Mouse (Mus musculus) heart, adult 2 months (tissue): ENCODE results near the gene Cd109. TPM values are rescaled to one million over a fixed set of nuclear protein-coding genes. Genes with fewer than 3 reads are reported as not detected.

Experiments
- DNase-seq, 2 experiments: peaks; one replicate each; pipeline ENCODE4 v3.0.0; 2021
- H3K27ac ChIP-seq: fragments of 200-600 bp; 2 replicates; pipeline ENCODE4 v1.8.1; 2022
- H3K27me3 ChIP-seq: fragments of 200-500 bp; 2 replicates; pipeline ENCODE4 v1.6.1; 2012; ENCODE audit warnings: mild to moderate bottlenecking, low read length, inconsistent platforms, mixed read lengths; ENCODE audit not compliant: control insufficient read depth, insufficient read depth
- H3K36me3 ChIP-seq: fragments of 200-500 bp; 2 replicates; pipeline ENCODE4 v1.6.1; 2012; ENCODE audit warnings: low read length, inconsistent platforms; ENCODE audit not compliant: control insufficient read depth, insufficient read depth
- H3K4me1 ChIP-seq: fragments of 200-500 bp; 2 replicates; pipeline ENCODE4 v1.6.1; 2011; ENCODE audit warnings: low read length; ENCODE audit not compliant: control insufficient read depth, insufficient read depth
- H3K4me3 ChIP-seq: fragments of 200-600 bp; 2 replicates; pipeline ENCODE4 v1.8.1; 2022
- H3K79me2 ChIP-seq: fragments of 200-500 bp; replicated peaks from 2 replicates; pipeline ENCODE4 v1.6.1; 2012; ENCODE audit warnings: mild to moderate bottlenecking, inconsistent platforms, low read length, moderate library complexity, mixed read lengths; ENCODE audit not compliant: control insufficient read depth, insufficient read depth
- H3K9ac ChIP-seq: fragments of 200-500 bp; 2 replicates; pipeline ENCODE4 v1.6.1; 2012; ENCODE audit warnings: low read depth, mild to moderate bottlenecking, control low read depth, inconsistent platforms, low read length, mixed read lengths
- CTCF ChIP-seq: fragments of 200-600 bp; IDR thresholded peaks from 2 replicates; pipeline ENCODE4 v1.8.1; 2022; ENCODE audit warnings: antibody characterized with exemption, mild to moderate bottlenecking, moderate library complexity
- EP300 ChIP-seq: fragments of 200-500 bp; IDR thresholded peaks from 2 replicates; pipeline ENCODE4 v1.6.1; 2011; ENCODE audit warnings: low read depth, low read length, control low read depth; ENCODE audit not compliant: insufficient read depth
- POLR2A ChIP-seq: fragments of 200-500 bp; IDR thresholded peaks from 2 replicates; pipeline ENCODE4 v1.6.1; 2011; ENCODE audit warnings: mild to moderate bottlenecking, low read depth, low read length, control low read depth; ENCODE audit not compliant: insufficient read depth
- WGBS: fragments of 180-500 bp; shearing (Covaris S2); methylation state at CpG from one replicate; pipeline ENCODE4 v1.1.7; 2018; 5-methylcytosine and 5-hydroxymethylcytosine counted together
- intact Hi-C: fragments of 180-260 bp; cut with DNase I; formaldehyde crosslinking; loops from one replicate; pipeline ENCODE4 v1.15.1; 2025
- polyA plus RNA-seq: library from polyadenylated mRNA; depleted of rRNA; stranded (reverse); fragments of >200 nt; gene quantifications from 2 replicates; pipeline ENCODE4 v1.2.3, GENCODE M21; 2012
- total RNA-seq, 2 experiments: library from RNA; stranded (reverse); gene quantifications; 2 replicates each; pipeline ENCODE4 v1.2.3; 2021

The Cd109 gene
- total and polyA plus RNA-seq, 3 experiments: 0.77 to 0.89 (median 0.88) TPM

- Histone ChIP-seq H3K4me3 (no peak overlapping the region), H3K27me3 (no peaks in the 10 kb centered on the region), H3K36me3 (no peaks in the 10 kb centered on the region), H3K79me2 (no peaks in the 10 kb centered on the region), H3K4me1 (no peaks in the 10 kb centered on the region), H3K27ac (no peak overlapping the region), H3K9ac (no peak overlapping the region)
- intact Hi-C loops: no loop called here
- no peak for DNase-seq
- TF ChIP-seq CTCF: no peak
- no peak for TF ChIP-seq EP300
- TF ChIP-seq POLR2A: no peak
- WGBS: 61% methylated on average over 10 of the region's 10 CpGs
Measured at GRCm38 (mm10) chr9:78623301-78623747, 8.0 kb downstream of the Cd109 start.

- Histone ChIP-seq H3K9ac (no peak overlapping the region), H3K4me1 (no peaks in the 10 kb centered on the region), H3K79me2 (no peaks in the 10 kb centered on the region), H3K27ac (no peak overlapping the region), H3K4me3 (no peak overlapping the region), H3K27me3 (no peaks in the 10 kb centered on the region), H3K36me3 (no peaks in the 10 kb centered on the region)
- TF ChIP-seq CTCF: peak; percentile 59
- TF ChIP-seq POLR2A: no peak
- TF ChIP-seq EP300: no peak
- 51% methylated on average over 6 of the region's 6 CpGs for WGBS
- intact Hi-C loops: loop anchor here (2.0 kb wide), 1 partner anchor 33 kb away; no protein-coding TSS in a partner anchor
- DNase-seq: no peak
Measured at GRCm38 (mm10) chr9:78629991-78630390, 14.6 kb downstream of the Cd109 start.

GRCm38 (mm10) chr9:78631755-78632434 is 16.5 kb downstream of the Cd109 start:
- intact Hi-C loops: loop anchor here (2.0 kb wide), 1 partner anchor 35 kb away; no protein-coding TSS in a partner anchor
- no peaks in the 10 kb centered on the region for H3K79me2 ChIP-seq
- no peak for DNase-seq
- H3K4me1 ChIP-seq: no peaks in the 10 kb centered on the region
- no peaks in the 10 kb centered on the region for H3K27me3 ChIP-seq
- no peak overlapping the region for H3K27ac ChIP-seq
- WGBS: 67% methylated on average over 6 of the region's 6 CpGs
- H3K4me3 ChIP-seq: no peak overlapping the region
- no peaks in the 10 kb centered on the region for H3K36me3 ChIP-seq
- TF ChIP-seq CTCF (no peak), POLR2A (no peak)
- no peak overlapping the region for H3K9ac ChIP-seq

DNA sequence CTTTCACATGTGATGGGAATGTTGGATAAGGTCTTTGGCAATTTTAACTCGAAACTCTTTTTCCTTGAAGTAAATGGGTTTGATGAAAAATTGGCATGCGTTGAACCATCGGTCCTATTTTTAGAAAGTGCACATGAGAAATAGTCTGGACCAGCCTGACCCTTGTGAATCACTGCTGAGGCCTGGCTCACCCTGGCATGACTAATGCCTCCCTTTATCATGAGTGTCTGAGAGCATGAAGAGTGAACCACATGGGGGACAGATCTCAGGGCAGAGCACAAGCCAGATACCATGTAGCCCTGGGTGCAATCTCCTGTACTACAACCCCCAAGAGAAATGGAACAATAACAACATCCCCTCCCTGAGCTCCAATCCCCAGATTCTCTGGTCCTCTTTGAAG is 18.6 kb downstream of the Cd109 start:
- Histone ChIP-seq H3K27me3 (no peaks in the 10 kb centered on the region), H3K79me2 (no peaks in the 10 kb centered on the region), H3K9ac (no peak overlapping the region), H3K4me3 (no peak overlapping the region), H3K36me3 (no peaks in the 10 kb centered on the region), H3K27ac (no peak overlapping the region), H3K4me1 (no peaks in the 10 kb centered on the region)
- DNase-seq: no peak
- intact Hi-C loops: no loop called here
- 61% methylated on average over 3 of the region's 3 CpGs for WGBS
- TF ChIP-seq POLR2A (no peak), EP300 (no peak), CTCF (no peak)

GRCm38 (mm10) chr9:78641386-78641785 is 26.0 kb downstream of the Cd109 start:
- Histone ChIP-seq H3K27ac (no peak overlapping the region), H3K9ac (no peak overlapping the region), H3K4me1 (no peaks in the 10 kb centered on the region), H3K36me3 (no peaks in the 10 kb centered on the region), H3K79me2 (no peaks in the 10 kb centered on the region), H3K4me3 (no peak overlapping the region), H3K27me3 (no peaks in the 10 kb centered on the region)
- no peak for TF ChIP-seq CTCF
- TF ChIP-seq POLR2A: no peak
- TF ChIP-seq EP300: no peak
- 82% methylated on average over 4 of the region's 4 CpGs for WGBS
- intact Hi-C loops: no loop called here
- DNase-seq: no peak

GRCm38 (mm10) chr9:78646008-78646777 is 30.8 kb downstream of the Cd109 start:
- DNase-seq: peak in 1 of 2 experiments; percentile 25
- intact Hi-C loops: loop anchor here (5.0 kb wide), 1 partner anchor 1071 kb away; the partner anchor contains the start of gene Col12a1
- Histone ChIP-seq H3K36me3 (no peaks in the 10 kb centered on the region), H3K9ac (no peak overlapping the region), H3K27ac (no peak overlapping the region), H3K4me3 (no peak overlapping the region), H3K4me1 (no peaks in the 10 kb centered on the region), H3K79me2 (no peaks in the 10 kb centered on the region), H3K27me3 (no peaks in the 10 kb centered on the region)
- WGBS: 44% methylated on average over 6 of the region's 6 CpGs
- TF ChIP-seq CTCF: peak; percentile 79
- TF ChIP-seq EP300: no peak
